Mouse (Mus musculus) small intestine, adult 2 months (tissue): Measurements from ENCODE around the gene Aldh3b1.

ENCODE experiments used
- CTCF ChIP-seq: fragments of 200-500 bp; IDR thresholded peaks from 2 replicates; pipeline ENCODE4 v1.5.1; 2012; ENCODE audit warnings: low read depth, mild to moderate bottlenecking, control low read depth, inconsistent platforms, low read length, moderate library complexity, mixed read lengths; ENCODE audit not compliant: insufficient replicate concordance, insufficient read length; ENCODE audit errors: extremely low read depth
- POLR2A ChIP-seq: fragments of 200-500 bp; IDR thresholded peaks from 2 replicates; pipeline ENCODE4 v1.6.1; 2012; ENCODE audit warnings: low read depth, mild to moderate bottlenecking, control low read depth, inconsistent platforms, low read length, moderate library complexity

DNA sequence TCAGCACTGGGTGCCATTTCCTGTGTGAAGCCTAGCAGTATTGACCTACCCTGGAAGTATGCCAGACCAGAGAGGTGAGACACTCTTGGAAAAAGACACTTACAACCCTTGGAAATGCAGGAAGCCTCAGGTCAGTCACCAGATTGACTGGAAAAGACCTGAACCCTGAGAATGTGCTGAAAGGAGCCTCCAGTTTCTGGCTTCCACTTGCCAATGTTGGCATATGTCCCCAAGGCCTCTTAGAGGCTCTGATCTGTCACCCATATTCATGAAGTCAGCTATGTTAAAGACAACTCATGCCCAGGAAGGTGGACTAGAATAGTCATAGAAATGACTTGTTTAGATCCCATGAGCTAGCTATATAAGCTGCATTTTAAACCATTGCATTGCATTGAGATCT lies 58.1 kb downstream of the Aldh3b1 start:
- TF ChIP-seq POLR2A, result no peak
- TF ChIP-seq CTCF, result no peak
